Mouse (Mus musculus) Patski (cell line): ENCODE data around the gene Cib4. TPM values are rescaled to one million over a fixed set of nuclear protein-coding genes. Genes with fewer than 3 reads are reported as not detected.
A peak's percentile ranks its signal among the peaks of the same experiment; 100 is the strongest.

Experiments used
- ATAC-seq: fragments of 100-300 bp; one replicate; pipeline ENCODE4 v1.8.0; 2021
- CTCF ChIA-PET: fragments of 350-600 bp; sonication (Branson Sonifier 250); formaldehyde crosslinking; loops from one replicate; lab custom pipeline; 2022; ENCODE audit warnings: inconsistent platforms; lab: Charles Lee
- POLR2A ChIA-PET: fragments of 350-600 bp; sonication (Branson Sonifier 250); formaldehyde crosslinking; loops from one replicate; lab custom pipeline; 2022; ENCODE audit warnings: antibody characterized with exemption, inconsistent platforms; lab: Charles Lee
- DNase-seq: peaks from one replicate; pipeline ENCODE4 v3.0.0-alpha.2; 2011; ENCODE audit warnings: low read depth, low spot score
- H3K27me3 ChIP-seq: fragments of 371-371 bp; one replicate; pipeline ENCODE4 v1.5.1; 2021
- CTCF ChIP-seq: fragments of 100-300 bp; IDR thresholded peaks from one replicate; pipeline ENCODE4 v1.5.1; 2021
- in situ Hi-C: fragments of 300-500 bp; cut with MboI; formaldehyde crosslinking; loops from 3 replicates; pipeline ENCODE4 v1.11.1; 2018; ENCODE audit warnings: low pct_unique_long_range_greater_than_20kb, mixed read lengths
- polyA plus RNA-seq: library from polyadenylated mRNA; unstranded; gene quantifications from one replicate; pipeline ENCODE4 v1.2.3, GENCODE M21; 2021

The Cib4 gene
- polyA plus RNA-seq, 1 experiment from 2014 or later, result not detected

GRCm38 (mm10) chr5:30484591-30484990, 61.0 kb downstream of the Cib4 start:
- no peak for TF ChIP-seq CTCF
- CTCF ChIA-PET, result interaction anchor here (1.6 kb wide), 1 partner anchor 62 kb away, joined by 3 read pairs; no protein-coding TSS in a partner anchor
- POLR2A ChIA-PET, result no interaction called here

DNA sequence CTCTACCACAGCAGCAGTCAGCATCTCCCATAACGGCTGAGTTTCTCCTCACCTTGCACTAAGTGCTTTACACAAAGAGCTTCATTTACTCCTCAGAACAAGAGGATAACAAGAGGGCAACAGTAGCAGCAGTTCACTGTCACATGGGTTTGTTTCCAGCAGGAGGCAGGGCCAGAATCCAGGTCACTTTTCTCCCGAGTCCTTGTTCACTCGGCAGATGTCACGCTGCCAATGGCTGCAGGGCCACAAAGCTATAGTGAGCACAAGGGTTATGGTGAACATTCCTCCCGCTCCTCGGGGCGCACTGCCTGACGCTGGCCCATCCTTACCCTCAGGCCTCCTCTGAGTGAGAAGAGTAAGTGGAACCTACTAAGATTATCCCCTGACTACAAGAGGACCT, 62.1 kb downstream of the Cib4 start:
- H3K27me3 ChIP-seq, result peaks cover 16% of the 10 kb centered on the region
- no peak for TF ChIP-seq CTCF
- ChIA-PET CTCF (interaction anchor here (1.6 to 2.4 kb wide), 2 partner anchors 11 to 60 kb away, joined by 3 to 5 read pairs; no protein-coding TSS in a partner anchor), POLR2A (no interaction called here)
- in situ Hi-C loops, result no loop called here
- DNase-seq, result no peak
- ATAC-seq, result no peak

More at GRCm38 (mm10) chr5:30484591-30484990, 61.0 kb downstream of the Cib4 start:
- DNase-seq (no peak), ATAC-seq (no peak)
- peaks cover 14% of the 10 kb centered on the region for H3K27me3 ChIP-seq
- in situ Hi-C loops, result no loop called here

DNA sequence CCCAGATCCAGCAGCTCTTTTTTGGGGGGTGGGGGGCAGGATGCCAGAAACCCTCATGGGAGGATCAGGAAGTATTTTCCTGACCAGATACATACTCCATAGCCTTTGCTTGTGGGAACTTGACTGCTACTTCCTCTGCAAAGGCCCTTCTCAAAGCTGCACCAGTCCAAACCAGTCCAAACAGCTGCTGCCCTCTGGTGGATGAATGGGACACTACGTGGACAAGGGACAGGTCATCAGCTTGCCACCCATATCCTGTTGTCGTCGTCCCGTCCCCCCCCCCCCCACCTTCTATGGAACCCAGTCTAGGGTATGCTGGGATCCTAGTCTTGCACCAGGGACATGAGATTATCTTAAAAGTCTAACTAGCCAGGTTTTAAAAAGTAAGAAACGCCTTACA, 63.3 kb downstream of the Cib4 start:
- peaks cover 16% of the 10 kb centered on the region for H3K27me3 ChIP-seq
- in situ Hi-C loops, result no loop called here

GRCm38 (mm10) chr5:30476534-30476933, 69.1 kb downstream of the Cib4 start:
- CTCF ChIA-PET, result interaction anchor here (1.3 to 1.4 kb wide), 2 partner anchors 11 to 25 kb away, joined by 3 to 4 read pairs; no protein-coding TSS in a partner anchor
- POLR2A ChIA-PET, result no interaction called here
- no peak for DNase-seq
- no peak for ATAC-seq
- H3K27me3 ChIP-seq, result peaks cover 10% of the 10 kb centered on the region
- in situ Hi-C loops, result loop anchor here (5.0 kb wide), 1 partner anchor 264 kb away; no protein-coding TSS in a partner anchor
- TF ChIP-seq CTCF, result peak; percentile 91

More for the DNA sequence above, 63.3 kb downstream of the Cib4 start:
- DNase-seq (no peak), ATAC-seq (no peak)
- TF ChIP-seq CTCF, result peak; percentile 67
- POLR2A ChIA-PET, result interaction anchor here (0.6 kb wide), 1 partner anchor 182 kb away, joined by 8 read pairs; no protein-coding TSS in a partner anchor
- CTCF ChIA-PET, result interaction anchor here (0.6 to 2.4 kb wide), 3 partner anchors 10 to 91 kb away, joined by 3 to 5 read pairs (median 3); no protein-coding TSS in a partner anchor

- H3K27me3 ChIP-seq, result peaks cover 18% of the 10 kb centered on the region
- ChIA-PET POLR2A (no interaction called here), CTCF (interaction anchor here (2.1 kb wide), 1 partner anchor 11 kb away, joined by 5 read pairs; no protein-coding TSS in a partner anchor)
- in situ Hi-C loops, result no loop called here
- no peak for TF ChIP-seq CTCF
- DNase-seq, result no peak
- ATAC-seq, result no peak
Observed at GRCm38 (mm10) chr5:30472148-30472547, 73.5 kb downstream of the Cib4 start.

DNA sequence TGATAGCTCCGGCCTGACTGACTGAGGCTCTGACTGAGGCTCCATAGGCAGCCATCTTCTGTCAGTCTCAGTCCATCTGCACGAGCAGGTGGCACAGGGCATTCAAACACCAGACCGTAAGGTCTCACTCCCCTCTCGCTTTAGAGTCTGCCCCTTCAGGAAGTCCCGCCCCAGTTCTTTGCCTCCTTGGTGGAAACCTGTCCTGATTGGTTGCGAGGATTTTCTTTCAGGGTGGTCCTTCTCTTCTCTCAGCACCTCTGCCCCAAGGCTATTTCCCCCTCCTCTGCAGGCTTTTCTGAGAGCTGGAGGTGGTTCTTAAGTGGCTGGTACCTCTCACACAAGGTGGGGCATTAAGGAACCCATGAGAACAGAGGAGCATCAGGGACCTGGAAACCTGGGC, 75.2 kb downstream of the Cib4 start:
- TF ChIP-seq CTCF, result no peak
- DNase-seq (no peak), ATAC-seq (no peak)
- peaks cover 31% of the 10 kb centered on the region for H3K27me3 ChIP-seq
- in situ Hi-C loops, result no loop called here
- ChIA-PET CTCF (no interaction called here), POLR2A (no interaction called here)

GRCm38 (mm10) chr5:30466315-30466714, 79.3 kb downstream of the Cib4 start:
- POLR2A ChIA-PET, result no interaction called here
- in situ Hi-C loops, result no loop called here
- DNase-seq (no peak), ATAC-seq (no peak)
- CTCF ChIA-PET, result no interaction called here
- TF ChIP-seq CTCF, result no peak
- H3K27me3 ChIP-seq, result peaks cover 51% of the 10 kb centered on the region

DNA sequence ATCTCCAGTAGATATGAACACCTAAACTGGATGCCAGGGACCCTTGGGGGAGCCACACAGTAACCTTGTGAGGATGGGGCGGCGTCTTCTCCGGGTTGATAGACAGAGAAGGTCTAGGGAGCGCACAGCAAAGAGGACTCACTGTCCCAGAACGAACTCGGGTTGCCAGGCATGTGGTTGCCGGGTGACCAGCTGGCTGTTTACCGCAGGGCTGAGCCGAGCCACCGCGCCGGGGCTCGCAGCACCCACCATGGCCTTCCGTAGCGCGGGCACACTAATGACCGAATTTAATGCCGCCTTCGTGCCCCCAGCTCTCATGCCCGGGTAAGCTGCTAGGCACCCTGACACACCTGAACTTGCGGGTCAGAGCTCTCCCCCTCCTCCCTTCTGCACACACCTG, 79.8 kb downstream of the Cib4 start, which contains the start of gene 1700001C02Rik:
Gene 1700001C02Rik, plus strand, starts transcription at position 187 of the 400 bp plus-strand sequence.
- DNase-seq, result no peak
- no peak for ATAC-seq
- in situ Hi-C loops, result no loop called here
- ChIA-PET CTCF (no interaction called here), POLR2A (no interaction called here)
- no peak for TF ChIP-seq CTCF
- peaks cover 56% of the 10 kb centered on the region for H3K27me3 ChIP-seq

GRCm38 (mm10) chr5:30461821-30462220, 83.8 kb downstream of the Cib4 start, which contains the start of gene Otof:
TSS of gene Otof (minus strand) at chr5:30461932.
- ChIA-PET CTCF (no interaction called here), POLR2A (interaction anchor here (0.6 kb wide), 1 partner anchor 159 kb away, joined by 3 read pairs; no protein-coding TSS in a partner anchor)
- DNase-seq, result no peak
- ATAC-seq, result no peak
- H3K27me3 ChIP-seq, result peaks cover 61% of the 10 kb centered on the region
- in situ Hi-C loops, result no loop called here
- no peak for TF ChIP-seq CTCF

- CTCF ChIA-PET, result interaction anchor here (0.9 kb wide), 1 partner anchor 11 kb away, joined by 3 read pairs; no protein-coding TSS in a partner anchor
- peaks cover 57% of the 10 kb centered on the region for H3K27me3 ChIP-seq
- TF ChIP-seq CTCF, result no peak
- ATAC-seq (no peak), DNase-seq (no peak)
- POLR2A ChIA-PET, result no interaction called here
- in situ Hi-C loops, result no loop called here
Observed at GRCm38 (mm10) chr5:30460155-30460554, 85.5 kb downstream of the Cib4 start.

DNA sequence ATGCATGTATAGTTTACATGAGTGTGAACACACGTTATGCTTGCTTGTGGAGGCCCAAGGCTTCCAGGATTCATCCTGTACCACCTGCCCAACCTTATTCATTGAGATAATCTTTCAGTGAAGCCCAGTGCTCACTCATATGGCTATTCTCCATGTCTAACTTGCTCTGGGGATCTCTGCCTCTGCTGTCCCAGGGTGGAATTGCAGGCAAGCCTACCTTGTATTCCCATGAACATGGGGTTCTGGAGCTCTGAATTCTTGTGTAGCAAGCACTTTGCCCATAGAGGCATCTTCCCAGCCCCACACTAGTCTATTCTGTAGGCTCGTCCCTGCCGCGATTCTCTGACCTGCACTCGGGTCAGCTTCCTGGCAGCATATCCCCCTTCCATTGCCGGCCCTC, 89.6 kb downstream of the Cib4 start:
- no peak for TF ChIP-seq CTCF
- peaks cover 49% of the 10 kb centered on the region for H3K27me3 ChIP-seq
- no peak for ATAC-seq
- ChIA-PET POLR2A (no interaction called here), CTCF (no interaction called here)
- DNase-seq, result no peak
- in situ Hi-C loops, result no loop called here
